Mouse (Mus musculus) CD4-positive helper T cell, adult 2 months (primary cell): ENCODE results near the gene Sema3a.
"Not testable (repeated sequence)": the region's sequence is repeated elsewhere in the genome, so short reads cannot be mapped to it uniquely, and the experiment has no call there.

ENCODE experiments used
- DNase-seq: peaks from one replicate; pipeline ENCODE4 v3.0.0-alpha.2; 2012; ENCODE audit warnings: low read depth, missing footprints, low spot score

The Sema3a gene

GRCm38 (mm10) chr5:13547472-13548209 lies 422.4 kb downstream of the Sema3a start:
- DNase-seq = no peak

- no peak for DNase-seq
These were observed 423.0 kb downstream of the Sema3a start for GRCm38 (mm10) chr5:13548210-13548554.

- DNase-seq = no peak
These were observed 423.9 kb downstream of the Sema3a start for GRCm38 (mm10) chr5:13549080-13549479.

- DNase-seq = no peak
These were observed 425.7 kb downstream of the Sema3a start for GRCm38 (mm10) chr5:13550953-13551352.

- DNase-seq = no peak
These were observed 432.0 kb downstream of the Sema3a start for GRCm38 (mm10) chr5:13557257-13557656.

- no peak for DNase-seq
These were observed 448.7 kb downstream of the Sema3a start for GRCm38 (mm10) chr5:13573867-13574266.

GRCm38 (mm10) chr5:13579123-13579522 lies 453.9 kb downstream of the Sema3a start:
- DNase-seq = no peak

- no peak for DNase-seq
These were observed 460.5 kb downstream of the Sema3a start for GRCm38 (mm10) chr5:13585559-13586207.

GRCm38 (mm10) chr5:13594422-13594821 lies 469.2 kb downstream of the Sema3a start:
- no peak for DNase-seq

GRCm38 (mm10) chr5:13611631-13612030 lies 486.4 kb downstream of the Sema3a start:
- no peak for DNase-seq

GRCm38 (mm10) chr5:13612088-13612487 lies 486.9 kb downstream of the Sema3a start:
- no peak for DNase-seq

- DNase-seq = not testable (repeated sequence)
These were observed 489.4 kb downstream of the Sema3a start for GRCm38 (mm10) chr5:13614575-13614974.

GRCm38 (mm10) chr5:13615907-13616306 lies 490.7 kb downstream of the Sema3a start:
- no peak for DNase-seq

- DNase-seq = no peak
These were observed 497.4 kb downstream of the Sema3a start for GRCm38 (mm10) chr5:13622578-13622977.

GRCm38 (mm10) chr5:13624754-13625153 lies 499.5 kb downstream of the Sema3a start:
- no peak for DNase-seq

- DNase-seq = no peak
These were observed 500.9 kb downstream of the Sema3a start for GRCm38 (mm10) chr5:13626093-13626492.

GRCm38 (mm10) chr5:13628606-13629311 lies 503.5 kb downstream of the Sema3a start:
- DNase-seq = peak; percentile 26

GRCm38 (mm10) chr5:13629916-13630315 lies 504.7 kb downstream of the Sema3a start:
- DNase-seq = no peak

- DNase-seq = no peak
These were observed 505.5 kb downstream of the Sema3a start for GRCm38 (mm10) chr5:13630692-13631091.

GRCm38 (mm10) chr5:13636237-13636636 lies 511.0 kb downstream of the Sema3a start:
- DNase-seq = no peak
